Mouse (Mus musculus) lung, adult 2 months (tissue): Measurements from ENCODE around the gene Rassf5.

Experiments used
- CTCF ChIP-seq: fragments of 200-500 bp; IDR thresholded peaks from 2 replicates; pipeline ENCODE4 v1.5.1; 2011; ENCODE audit warnings: mild to moderate bottlenecking, low read length, control low read depth; ENCODE audit not compliant: insufficient read depth
- POLR2A ChIP-seq: fragments of 200-500 bp; IDR thresholded peaks from 2 replicates; pipeline ENCODE4 v1.6.1; 2011; ENCODE audit warnings: low read depth, mild to moderate bottlenecking, control low read depth, low read length, borderline replicate concordance; ENCODE audit errors: extremely low read depth

GRCm38 (mm10) chr1:131186995-131187394, 58.1 kb downstream of the Rassf5 start:
- TF ChIP-seq CTCF, result no peak
- TF ChIP-seq POLR2A, result no peak
